Mouse (Mus musculus) brain, adult 2 months (tissue): Measurements from ENCODE around the gene Ddx56.

Experiments used
- DNase-seq: peaks from one replicate; pipeline ENCODE4 v3.0.0; 2011; ENCODE audit warnings: low read depth, low spot score

The Ddx56 gene

DNA sequence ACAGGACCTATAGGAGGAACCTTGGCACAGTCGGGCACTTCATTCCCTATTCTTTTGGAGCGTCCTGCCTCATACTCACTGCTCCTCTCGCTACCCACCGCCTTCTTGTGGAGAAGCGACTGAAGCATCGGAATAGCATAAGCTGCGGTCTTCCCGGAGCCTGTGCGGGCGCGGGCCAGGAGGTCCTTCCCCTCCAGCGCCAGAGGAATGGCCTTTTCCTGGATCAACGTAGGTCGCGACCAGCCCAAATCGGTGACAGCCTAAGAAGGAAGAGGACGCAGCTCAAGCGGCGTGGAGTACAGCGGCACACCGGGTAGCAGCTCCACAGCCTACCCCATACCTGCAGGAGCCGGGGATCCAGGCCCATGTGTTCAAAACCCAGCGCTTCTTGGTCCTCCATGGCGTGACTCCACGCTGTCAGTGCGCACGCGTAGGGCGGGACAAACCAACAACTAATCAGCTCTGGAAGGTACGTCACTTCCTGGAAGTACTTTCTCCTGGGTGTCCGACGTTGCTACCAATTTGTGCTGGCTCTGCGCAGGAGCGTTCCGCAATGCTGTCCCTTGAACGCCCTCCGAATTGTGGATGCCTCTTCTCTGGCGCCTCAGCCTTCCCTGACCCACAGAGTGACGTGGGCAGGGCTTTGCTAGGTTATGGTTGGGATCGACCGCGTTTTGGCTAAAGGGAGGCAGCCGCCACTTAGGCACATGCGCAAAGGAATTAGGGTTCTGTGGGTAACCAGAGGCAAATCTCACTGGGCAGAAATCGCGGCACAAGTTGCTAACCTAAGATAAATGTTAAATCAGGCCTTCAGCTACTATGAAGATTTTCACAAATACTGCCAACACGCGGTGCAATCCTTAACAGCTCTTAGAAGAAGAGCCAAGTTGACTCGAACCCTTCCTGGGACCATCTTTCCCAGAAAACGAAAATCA, at the start of gene Ddx56:
Ddx56 (minus strand) TSS at position 453 of the 935 bp plus-strand sequence.
- DNase-seq, result peak; percentile 99

DNA sequence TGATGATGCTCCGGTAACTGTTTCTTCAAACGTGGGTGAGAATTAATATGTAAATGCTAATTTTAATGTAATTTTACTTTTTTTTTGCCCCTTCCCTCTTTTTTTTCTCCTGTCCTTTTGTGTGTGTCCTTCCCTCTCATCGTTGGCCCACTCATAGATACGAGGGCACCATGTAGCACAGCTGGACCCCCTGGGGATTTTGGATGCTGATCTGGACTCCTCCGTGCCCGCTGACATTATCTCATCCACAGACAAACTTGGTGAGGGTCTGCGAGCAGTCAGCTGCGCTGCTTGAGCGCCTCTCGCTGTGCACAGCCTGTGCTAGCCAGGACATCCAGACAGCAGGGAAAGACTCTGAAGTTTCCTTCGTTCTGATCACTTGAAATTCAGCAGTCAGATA, 49.2 kb upstream of the Ddx56 start:
- no peak for DNase-seq

DNA sequence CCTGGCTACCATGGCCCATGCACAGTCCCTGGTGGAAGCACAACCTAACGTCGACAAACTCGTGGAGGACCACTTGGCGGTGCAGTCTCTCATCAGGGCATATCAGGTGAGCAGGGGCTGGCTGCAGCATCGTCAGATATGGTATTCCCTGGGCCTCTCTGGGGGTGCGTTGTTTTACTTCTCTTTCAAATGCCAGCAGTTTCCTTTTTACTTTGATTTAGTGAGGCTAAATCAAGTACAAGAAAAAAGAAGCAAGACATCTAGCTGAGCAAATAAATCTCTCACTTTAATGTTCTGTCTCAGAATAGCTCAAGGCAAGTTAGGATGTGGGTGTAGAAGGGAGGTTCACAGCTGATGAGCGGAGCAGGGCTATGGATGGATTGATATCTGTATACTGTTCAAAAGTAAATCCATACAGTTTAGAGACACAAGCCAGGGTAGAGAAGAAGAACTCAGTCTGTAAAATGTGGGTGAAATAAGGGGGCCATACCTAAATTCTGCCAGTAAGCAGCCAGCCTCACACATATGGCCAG, 46.4 kb upstream of the Ddx56 start:
- peak; percentile 61 for DNase-seq

DNA sequence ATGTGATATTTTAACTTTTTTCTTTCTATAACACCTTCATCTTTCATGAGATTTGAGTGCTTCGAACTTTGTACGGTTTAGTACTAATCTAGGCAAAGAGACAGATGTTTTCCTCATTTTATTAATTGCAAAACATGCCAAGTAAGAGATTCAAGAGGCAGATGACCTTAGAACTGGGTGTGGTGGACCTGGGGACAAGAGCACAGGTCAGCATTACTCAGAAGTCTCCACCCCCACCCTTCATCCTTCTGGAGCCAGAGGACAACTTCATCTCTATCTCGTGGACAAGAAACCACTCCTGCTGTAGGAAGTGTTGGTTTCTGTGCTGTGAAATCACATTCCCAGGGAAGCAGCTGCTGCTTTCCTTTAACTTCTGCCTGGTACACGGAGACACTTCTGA, 40.6 kb upstream of the Ddx56 start:
- DNase-seq, result no peak

DNA sequence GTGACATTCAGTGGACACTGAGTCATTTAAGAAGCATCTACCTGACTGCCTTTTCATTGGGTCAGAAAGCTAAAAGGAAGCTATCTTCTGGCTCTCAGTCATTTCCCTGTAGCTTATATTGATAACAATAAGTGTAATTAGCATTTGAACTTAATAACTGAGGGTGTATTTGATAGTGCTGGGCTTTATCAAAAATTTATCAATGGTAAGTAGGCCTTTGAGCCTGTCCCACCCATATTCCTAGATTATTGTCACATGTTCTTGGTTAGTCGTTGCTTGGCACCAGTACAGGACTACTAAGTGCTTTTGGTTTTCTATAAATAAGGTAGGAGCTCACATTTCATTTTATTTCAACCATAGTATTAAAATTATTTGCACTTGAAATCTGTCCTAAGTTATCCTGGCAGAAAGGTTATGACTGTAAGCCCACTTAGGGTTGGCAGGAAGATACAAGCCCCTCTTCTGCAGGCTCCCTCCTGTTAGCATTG, 38.4 kb upstream of the Ddx56 start:
- DNase-seq, result no peak

DNA sequence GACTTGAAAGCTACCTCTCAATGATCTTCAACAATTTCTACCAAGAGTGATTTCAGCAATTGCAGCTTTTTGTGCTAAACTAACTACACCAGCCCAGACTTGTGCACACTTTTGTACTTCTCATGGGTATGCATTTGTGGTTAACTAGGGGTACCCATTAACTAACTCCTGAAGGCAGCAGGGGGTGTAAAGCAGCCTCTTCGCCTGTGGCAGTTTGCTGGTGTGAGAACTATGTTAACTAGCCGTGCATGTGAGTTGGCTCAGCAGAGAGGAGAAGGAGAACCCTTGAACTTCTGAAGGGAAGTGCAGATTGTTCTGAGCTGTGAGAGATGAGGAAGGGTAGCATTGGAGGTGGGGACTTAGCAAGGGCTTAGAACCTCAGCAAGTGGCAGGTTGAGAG, 35.2 kb upstream of the Ddx56 start:
- no peak for DNase-seq

DNA sequence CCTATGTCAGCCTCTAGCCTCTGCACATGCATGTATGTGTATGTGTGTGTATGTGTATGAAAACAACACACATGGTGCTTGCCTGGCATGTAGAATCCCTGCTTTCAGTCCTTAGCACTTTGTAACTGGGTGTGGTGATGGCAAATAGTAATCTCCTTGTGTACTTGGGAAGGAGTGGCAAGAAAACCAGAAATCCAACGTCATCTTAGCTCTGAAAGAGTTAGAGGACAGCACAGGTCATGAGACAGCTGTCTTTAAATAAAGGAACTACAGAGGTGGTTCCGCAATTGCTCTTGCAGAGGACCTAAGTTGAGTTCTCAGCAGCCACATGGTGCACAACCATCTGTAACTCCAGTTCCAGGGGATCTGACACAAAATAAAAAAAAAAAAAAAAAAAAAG, 31.9 kb upstream of the Ddx56 start:
- DNase-seq, result no peak

DNA sequence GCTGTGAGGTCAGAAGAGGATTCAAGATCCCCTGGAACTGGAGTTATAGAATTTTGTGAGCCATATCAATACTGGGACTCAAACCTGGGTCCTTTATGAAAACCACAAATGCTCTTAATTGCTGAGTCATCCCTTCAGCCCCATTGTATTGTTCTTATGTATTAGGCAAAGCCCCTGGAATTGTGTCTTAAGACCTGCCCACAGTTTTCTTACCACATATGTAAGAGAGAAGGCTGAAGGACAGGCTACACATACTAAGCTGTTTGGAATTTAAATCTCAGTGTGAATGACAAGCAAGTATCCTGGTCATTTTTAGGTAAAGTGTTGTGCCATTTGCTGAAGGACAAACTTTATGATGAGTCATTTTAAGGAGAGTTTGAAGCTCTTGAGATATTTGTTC, 28.5 kb upstream of the Ddx56 start:
- no peak for DNase-seq

DNA sequence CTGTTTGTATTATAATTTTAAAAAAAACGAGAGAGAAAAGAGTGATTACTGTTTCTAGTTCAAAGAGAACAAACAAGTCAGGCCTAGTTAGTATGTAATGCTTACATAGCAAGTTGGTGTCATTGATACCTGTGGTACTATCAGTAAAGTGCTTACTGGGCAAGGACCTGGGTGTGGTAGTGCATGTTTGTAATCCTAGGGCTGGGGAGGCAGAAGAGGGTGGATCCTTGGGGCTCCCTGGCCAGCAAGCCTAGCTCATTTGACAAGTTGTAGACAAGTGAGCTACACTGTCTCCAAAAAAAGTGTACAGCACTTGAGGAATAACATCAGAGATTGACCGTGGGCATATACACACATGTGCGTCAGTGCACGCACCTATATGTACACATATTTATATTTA, 27.1 kb upstream of the Ddx56 start:
- DNase-seq, result no peak

DNA sequence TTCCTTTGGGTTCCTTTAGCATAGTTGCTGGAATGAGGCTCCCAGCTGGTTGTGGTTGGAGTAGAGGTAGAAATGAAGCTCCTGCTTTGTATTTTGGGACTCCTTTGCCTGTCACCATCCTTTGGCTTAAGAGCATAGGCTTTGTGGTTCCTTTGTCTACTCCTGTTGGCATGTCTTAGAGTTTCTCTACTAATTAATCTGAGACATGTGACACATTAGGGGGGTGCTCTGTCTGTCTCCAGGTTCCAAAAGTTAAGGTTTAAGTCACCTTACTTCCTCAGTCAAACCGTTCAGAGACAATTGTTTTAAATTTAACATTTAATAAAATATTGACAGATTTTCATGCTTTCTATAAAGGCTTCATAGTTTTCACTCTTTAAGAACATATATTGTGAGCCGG, 26.0 kb upstream of the Ddx56 start:
- DNase-seq, result no peak

DNA sequence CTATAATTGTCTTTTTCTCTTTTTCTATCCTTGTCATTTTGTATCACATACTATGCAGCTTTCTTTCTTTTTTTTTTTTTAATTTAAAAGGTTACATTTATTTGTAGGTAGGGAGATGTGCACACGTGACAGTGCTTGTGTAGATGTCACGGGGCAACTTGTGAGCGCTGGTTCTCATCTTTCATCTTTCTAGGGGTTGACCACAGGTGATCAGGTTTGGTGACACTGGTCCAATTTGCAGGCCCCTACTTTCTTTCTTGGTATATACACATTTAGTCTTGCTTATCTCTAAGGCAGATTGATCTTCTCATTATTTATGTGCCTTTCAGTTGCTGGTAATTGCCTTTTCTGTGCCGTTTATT, 25.4 kb upstream of the Ddx56 start:
- no peak for DNase-seq

DNA sequence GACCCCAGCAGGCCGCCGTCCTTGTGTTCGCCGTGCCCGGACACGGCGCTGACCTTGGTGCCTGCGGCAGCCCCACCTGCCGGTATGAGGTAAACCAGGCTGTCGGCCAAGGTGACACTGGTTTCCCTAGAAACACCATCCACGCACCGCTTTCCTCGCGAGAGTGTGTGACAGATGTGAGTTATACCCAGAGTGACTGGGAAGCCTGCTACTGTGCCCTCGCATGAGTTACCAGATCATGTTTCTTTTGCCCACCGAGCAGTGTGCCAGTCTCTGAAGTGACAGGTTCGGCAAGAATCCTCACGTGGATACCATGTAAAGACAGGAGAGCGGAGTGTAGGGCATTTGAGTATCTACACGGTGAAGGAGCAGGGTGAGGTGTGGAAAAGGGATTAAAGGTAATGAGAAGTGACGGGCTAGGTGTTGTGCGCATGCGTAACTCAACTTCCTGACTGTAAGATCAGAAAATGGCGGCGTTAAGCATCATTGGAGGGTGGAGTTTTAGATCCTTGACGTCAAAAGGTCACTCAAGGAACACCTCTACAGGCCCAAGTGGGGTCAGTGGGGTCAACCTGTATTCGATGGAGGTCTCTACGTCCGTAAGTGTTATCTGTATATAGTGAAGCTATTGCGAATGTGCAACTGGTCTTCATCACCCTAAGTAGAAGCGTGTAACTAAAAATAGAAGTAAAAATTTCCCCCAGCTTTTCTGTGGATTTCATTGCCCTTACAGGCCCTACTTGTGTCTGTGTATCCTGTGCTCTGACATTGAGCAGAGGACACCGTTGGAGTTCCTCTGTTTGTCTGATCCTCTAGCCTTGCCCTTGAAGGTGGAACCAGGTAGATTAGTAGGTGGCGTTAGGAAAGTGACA, 24.8 kb upstream of the Ddx56 start:
- peak; percentile 95 for DNase-seq

DNA sequence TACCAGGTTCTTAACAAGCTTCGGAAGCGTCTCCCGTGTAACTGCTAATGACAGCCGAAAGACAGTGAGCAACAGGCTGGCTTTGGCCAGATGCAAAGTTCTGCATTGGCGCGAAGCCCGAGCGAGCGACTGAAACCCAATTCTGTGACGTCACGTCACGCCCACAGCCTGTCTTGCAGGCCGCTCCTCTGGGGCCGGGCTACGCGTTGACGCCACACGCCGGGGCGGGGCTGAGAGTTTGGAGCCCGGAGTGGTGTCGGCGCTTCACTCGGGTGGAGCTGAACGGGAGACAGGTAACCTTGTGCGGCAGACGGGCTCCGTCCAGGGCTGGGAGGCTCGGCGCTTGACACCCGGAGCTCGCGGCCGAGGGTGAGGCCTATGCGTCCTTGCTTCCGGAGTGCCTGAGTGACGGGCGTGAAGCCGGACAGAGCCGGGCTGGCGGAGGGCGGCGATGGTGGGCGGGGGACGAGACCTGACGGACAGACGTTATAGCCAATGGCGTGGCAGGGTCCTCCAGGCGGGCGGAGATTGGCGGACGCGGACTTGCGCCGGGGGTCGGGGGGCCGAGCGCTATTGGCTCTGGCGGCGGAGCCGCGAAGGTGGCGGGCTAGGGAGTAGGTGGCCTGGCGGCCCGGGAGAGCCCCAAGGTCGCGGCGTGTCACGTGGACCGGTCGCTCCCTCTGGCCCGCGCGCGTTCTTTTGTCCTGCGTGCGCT, 24.0 kb upstream of the Ddx56 start, which contains the start of gene Ogdh:
Ogdh (plus strand) TSS at position 233 of the 715 bp plus-strand sequence.
- peak; percentile 99 for DNase-seq

DNA sequence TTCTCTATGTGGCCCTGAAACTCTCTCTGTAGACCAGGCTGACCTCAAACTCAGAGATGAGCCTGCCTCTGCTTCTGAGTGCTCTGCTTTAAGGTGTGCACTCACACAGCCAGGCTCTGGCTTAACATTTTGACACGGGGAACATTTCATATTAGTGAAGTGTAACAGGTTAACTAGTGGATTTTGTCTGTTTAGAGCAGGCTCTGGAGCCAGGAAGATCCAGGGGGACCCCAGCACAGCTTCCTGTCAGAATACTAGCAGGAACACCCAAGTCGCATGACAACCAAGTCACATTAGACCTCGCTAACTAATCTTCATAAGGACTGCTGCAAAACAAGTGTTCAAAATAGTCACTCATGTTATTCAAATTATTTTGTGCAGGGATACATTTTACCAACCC, 23.3 kb upstream of the Ddx56 start:
- DNase-seq, result no peak

DNA sequence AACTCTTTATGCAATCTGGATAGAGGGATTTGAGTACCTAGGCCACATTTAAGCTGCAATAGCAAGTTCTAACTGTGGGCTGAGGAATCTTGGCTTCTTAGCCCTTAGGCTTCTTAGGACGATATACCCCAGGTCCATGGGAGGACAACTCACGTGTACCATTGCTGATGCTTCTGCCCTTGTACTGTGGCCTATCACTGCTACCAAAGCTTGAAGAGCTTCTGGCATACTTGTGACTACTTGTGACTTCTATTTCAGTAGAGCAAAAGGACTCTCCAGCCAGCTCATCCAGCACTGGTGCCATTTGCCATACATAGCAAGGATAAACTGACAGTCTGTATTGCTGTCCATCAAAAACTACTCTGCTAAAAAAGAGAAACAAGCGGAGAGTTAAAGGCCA, 22.6 kb upstream of the Ddx56 start:
- DNase-seq, result no peak

DNA sequence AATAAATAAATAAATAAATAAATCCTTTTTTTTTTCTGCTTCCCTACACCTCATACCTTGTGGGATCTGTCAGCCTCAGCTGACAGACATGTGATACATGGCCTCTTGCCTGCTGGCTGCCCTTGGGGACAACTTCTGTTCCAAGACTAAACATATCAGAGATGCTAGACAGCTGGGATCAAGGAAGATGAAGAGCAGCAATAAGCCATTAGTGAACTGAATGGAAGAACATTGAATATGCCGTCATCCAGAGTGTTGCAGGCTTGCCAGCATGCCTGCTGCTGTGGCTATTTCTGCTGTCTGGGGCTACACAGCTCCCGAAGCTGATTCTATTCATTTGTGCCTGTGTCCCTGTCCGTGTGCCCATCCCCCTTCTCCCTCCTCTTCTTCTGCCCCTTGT, 15.4 kb upstream of the Ddx56 start:
- no peak for DNase-seq

DNA sequence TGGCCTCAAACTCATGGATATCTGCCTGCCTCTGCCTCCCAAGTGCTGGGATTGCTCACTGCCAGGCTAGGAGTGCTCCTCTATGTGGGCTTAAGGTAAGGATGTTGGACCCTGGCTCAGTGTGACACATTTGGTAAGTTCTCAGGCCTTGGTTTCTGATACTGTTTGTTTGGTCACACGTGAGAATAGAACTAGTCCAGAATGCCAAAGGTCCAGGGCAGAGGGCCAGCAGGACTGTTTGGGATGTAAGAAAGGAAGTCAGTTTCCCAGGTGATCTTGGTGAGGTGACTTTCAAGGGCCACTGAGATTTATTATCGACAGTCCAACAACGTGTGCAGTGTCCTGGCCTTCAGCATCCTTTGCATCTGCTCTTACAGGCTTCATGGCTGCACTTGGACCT, 8.9 kb upstream of the Ddx56 start:
- no peak for DNase-seq

DNA sequence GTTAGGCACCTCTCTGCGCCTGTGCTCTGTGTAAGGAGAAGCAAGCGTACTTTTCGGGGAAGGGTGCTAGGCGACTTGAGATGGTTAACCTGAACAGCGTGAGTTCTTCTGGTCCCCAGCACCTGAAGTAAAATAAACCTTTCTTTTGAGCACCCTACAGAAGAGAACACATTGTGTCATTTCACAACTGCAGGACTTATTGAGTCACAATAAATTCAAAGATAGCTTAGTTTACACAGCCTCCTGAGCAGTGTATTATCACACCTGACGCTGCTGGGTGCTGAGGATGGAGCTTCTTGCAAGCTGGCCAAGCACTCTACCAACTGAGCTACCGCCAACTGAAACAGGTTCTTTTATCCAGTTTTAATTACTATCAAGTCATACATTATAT, 7.5 kb upstream of the Ddx56 start:
- no peak for DNase-seq

DNA sequence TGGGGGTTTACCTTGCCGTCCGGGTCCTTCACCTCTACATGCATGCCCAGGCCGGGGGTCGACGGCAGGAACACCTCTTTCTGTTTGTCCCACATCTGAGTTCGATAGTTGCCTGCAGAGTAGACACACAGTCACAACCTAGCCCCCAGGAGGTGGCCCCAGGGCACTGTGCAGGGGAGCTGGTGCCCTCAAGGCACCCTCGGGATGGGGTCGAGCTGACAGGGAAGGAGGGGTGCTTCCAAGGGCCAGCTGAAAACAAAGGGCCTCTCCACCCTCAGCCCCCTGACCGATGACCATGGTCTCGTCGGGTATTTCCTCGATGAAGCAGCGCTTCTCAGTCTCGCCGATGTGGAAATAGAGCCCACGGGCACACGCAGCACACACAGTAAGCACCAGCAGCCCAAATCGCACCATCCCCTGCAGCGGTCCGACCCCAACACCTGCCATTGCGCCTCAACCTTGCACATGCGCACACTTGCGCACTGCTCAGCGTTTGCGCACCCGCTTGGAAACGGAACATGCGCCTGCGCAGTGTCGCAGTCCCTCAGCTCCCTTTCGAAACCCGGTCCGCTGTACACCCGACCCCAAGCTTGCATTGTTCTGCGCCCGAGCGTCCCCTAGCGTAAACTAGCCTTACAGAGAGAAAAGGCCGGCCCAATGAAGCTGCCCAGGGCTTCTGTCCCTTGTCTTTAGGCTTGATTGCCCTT, 7.0 kb upstream of the Ddx56 start, which contains the start of gene Tmed4:
Tmed4 (minus strand) TSS at position 484 of the 707 bp plus-strand sequence.
- peak; percentile 99 for DNase-seq

DNA sequence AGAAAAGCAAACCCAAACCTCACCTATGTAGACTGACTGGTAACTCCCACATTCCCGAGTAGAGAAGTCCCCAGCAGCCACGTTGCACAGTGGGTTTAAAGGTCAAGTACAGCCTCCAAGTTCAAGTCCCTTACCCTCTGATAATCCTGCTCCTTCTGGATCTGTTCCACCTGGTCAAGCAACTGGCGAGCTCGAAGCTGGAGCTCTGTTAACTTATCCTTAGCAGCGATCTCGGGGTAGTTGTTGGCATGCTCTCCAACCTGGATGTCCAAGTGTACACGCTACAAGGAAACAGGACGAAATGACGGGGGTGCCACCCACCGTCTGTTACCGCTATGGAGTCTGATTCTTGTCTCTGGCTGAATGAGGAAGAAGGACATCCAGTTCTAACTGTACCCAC, 6.0 kb upstream of the Ddx56 start:
- DNase-seq, result peak; percentile 34

DNA sequence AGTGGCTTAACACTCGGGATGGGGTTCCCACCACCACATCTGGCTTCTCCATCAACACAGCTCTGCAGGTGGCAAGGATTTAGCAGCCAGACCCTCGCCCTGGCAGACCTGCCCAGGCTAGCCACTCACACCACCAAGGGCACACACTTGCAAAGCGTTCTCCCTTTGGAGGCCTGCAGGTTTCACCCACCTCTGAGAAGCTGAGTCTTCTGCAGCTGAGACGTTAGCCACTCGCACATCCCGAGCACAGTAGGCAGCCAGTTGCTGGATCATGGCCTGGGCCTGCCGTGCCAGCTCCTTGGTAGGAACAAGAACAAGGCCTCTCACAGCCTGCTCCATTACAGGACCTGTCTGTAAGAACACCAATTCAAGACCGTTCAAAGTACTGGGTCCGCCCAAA, 951 bp downstream of the Ddx56 start:
- no peak for DNase-seq
